Mouse (Mus musculus) intestine, postnatal 0 days (tissue): ENCODE results near the gene Btc. TPM values are rescaled to one million over a fixed set of nuclear protein-coding genes. Genes with fewer than 3 reads are reported as not detected.

Experiments used
- ATAC-seq: fragments of 200-750 bp; cut with Nextera tagmentation; 2 replicates; pipeline ENCODE4 v1.8.0; 2017; ENCODE audit warnings: mild to moderate bottlenecking, moderate TSS enrichment, moderate library complexity
- H3K27ac ChIP-seq: fragments of 300-500 bp; sonication (generic); 2 replicates; pipeline ENCODE4 v1.5.1; 2014; ENCODE audit warnings: mild to moderate bottlenecking, low read depth, low read length, moderate library complexity
- H3K27me3 ChIP-seq: fragments of 300-500 bp; sonication (generic); replicated peaks from 2 replicates; pipeline ENCODE4 v1.6.1; 2014; ENCODE audit warnings: low read length, mixed read lengths; ENCODE audit not compliant: control insufficient read depth, insufficient read depth
- H3K36me3 ChIP-seq: fragments of 300-500 bp; sonication (generic); 2 replicates; pipeline ENCODE4 v1.6.1; 2014; ENCODE audit warnings: mild to moderate bottlenecking, moderate library complexity; ENCODE audit not compliant: control insufficient read depth, insufficient read depth
- H3K4me1 ChIP-seq: fragments of 300-500 bp; sonication (generic); replicated peaks from 2 replicates; pipeline ENCODE4 v1.6.1; 2014; ENCODE audit warnings: antibody characterized with exemption, low read length, mixed read lengths; ENCODE audit not compliant: control insufficient read depth, insufficient read depth
- H3K4me2 ChIP-seq: fragments of 300-500 bp; sonication (generic); replicated peaks from 2 replicates; pipeline ENCODE4 v1.6.1; 2014; ENCODE audit warnings: low read depth, mild to moderate bottlenecking, moderate library complexity
- H3K4me3 ChIP-seq: fragments of 300-500 bp; sonication (generic); 2 replicates; pipeline ENCODE4 v1.5.1; 2014; ENCODE audit warnings: low read depth, low read length
- H3K9ac ChIP-seq: fragments of 300-500 bp; sonication (generic); 2 replicates; pipeline ENCODE4 v1.6.1; 2014; ENCODE audit warnings: mild to moderate bottlenecking, low read depth, low read length
- H3K9me3 ChIP-seq: fragments of 300-500 bp; sonication (generic); 2 replicates; pipeline ENCODE4 v1.6.1; 2016; ENCODE audit warnings: mixed run types; ENCODE audit not compliant: control insufficient read depth
- CTCF ChIP-seq: sonication (generic); IDR thresholded peaks from 2 replicates; pipeline ENCODE4 v1.5.1; 2016; ENCODE audit warnings: low read depth, mild to moderate bottlenecking, control low read depth, antibody characterized with exemption, moderate library complexity
- WGBS: fragments of 180-500 bp; shearing (Covaris S2); extraction: QIAGEN DNeasy Blood & Tissue Kit; methylation state at CpG from one replicate; pipeline ENCODE4 v1.1.7; 2014; 5-methylcytosine and 5-hydroxymethylcytosine counted together
- polyA plus RNA-seq: library from polyadenylated mRNA; unstranded; fragments of >200 nt; fragmentation: Nextera tagmentation; extraction: Ambion mirVana; gene quantifications from 2 replicates; pipeline ENCODE4 v1.2.1, GENCODE M21; 2015

Btc gene
- polyA plus RNA-seq, 1 experiment from 2014 or later = 7.0 TPM

DNA sequence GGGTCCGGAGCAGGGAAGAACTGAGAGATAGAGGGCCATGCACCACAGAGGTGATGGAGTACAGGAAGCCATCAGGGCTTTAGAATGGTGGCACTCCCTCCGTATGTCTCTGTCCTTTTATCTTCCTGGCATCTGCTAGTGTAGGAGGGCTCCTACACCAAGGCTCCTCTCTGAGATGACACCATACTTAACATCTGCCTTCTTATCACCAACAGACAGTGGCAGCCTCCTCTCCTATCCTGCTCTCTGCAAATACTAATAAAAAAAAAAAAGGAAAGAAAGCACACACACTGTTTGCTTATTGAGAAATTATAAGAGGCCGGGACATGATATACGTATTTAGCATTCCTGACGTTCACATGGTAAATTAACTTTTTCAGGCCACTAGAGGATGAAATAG lies 1.5 kb upstream of the Btc start:
- no peak for ATAC-seq
- 71% methylated on average over 5 of the region's 5 CpGs for WGBS
- Histone ChIP-seq H3K27me3 (no peaks in the 10 kb centered on the region), H3K9me3 (no peaks in the 10 kb centered on the region), H3K36me3 (no peaks in the 10 kb centered on the region), H3K27ac (no peak overlapping the region), H3K4me1 (no peaks in the 10 kb centered on the region; the same call in 1 of the 2 replicates), H3K4me2 (no peak overlapping the region), H3K4me3 (no peak overlapping the region), H3K9ac (no peak overlapping the region)
- no peak for TF ChIP-seq CTCF

DNA sequence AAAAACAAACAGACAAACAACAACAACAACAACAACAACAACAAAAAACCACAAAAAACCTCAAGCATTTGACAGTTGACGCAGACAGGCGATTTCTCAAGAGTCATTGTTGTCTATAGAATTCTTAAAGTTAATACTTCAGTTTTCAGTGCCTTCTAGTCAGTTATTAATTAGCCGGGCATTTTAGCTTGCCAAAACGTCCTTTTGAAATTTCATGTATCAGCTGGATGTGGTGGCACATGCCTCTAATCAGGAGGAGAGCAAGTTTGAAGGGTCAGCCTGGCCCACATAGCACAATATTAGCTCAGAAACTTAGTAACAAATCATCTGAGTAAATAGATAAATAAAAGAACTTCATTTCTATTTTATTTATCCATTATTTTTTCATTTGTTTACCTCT lies 487 bp upstream of the Btc start:
- no peaks in the 10 kb centered on the region; the same call in 1 of the 2 replicates for H3K4me1 ChIP-seq
- peak overlapping the region; percentile 81 for H3K4me2 ChIP-seq
- no peak overlapping the region for H3K4me3 ChIP-seq
- 73% methylated on average over 4 of the region's 4 CpGs for WGBS
- no peak overlapping the region for H3K27ac ChIP-seq
- no peak overlapping the region for H3K9ac ChIP-seq
- no peaks in the 10 kb centered on the region for H3K27me3 ChIP-seq
- no peaks in the 10 kb centered on the region for H3K36me3 ChIP-seq
- ATAC-seq = no peak
- TF ChIP-seq CTCF = no peak
- H3K9me3 ChIP-seq = no peaks in the 10 kb centered on the region

DNA sequence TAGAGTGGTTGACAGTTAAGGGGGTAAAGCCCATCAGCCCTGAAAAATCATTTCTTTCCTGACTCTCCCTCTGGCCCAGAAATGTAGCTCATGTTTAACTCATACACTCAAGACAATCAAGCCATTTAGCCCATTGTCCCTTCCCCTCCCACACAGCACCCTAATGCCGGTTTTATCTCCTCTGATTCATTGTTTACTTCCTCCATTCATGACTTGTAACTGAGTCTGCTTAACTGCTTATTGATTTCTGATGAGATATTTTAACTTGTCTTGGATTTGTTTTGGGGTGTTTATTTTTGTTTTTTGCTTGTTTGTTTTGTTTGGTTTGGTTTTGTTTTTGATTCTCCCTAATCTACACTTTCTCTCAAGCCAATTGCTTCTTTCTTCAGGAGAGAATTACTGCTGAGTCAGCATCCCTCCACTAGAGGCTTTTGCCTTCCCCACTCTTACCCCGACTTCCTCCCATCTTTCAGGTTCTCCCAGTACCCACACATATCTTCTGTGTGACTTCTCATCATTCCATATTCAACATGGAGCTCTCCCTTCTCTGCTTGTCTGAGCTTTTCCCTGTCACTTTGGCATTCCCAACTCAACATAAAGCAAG lies 2.2 kb downstream of the Btc start:
- WGBS = 35% methylated on average over 2 of the region's 2 CpGs
- no peak overlapping the region for H3K27ac ChIP-seq
- no peaks in the 10 kb centered on the region for H3K36me3 ChIP-seq
- no peak overlapping the region for H3K4me3 ChIP-seq
- no peak for ATAC-seq
- H3K27me3 ChIP-seq = no peaks in the 10 kb centered on the region
- no peaks in the 10 kb centered on the region for H3K9me3 ChIP-seq
- no peak overlapping the region for H3K4me2 ChIP-seq
- no peak overlapping the region for H3K9ac ChIP-seq
- no peaks in the 10 kb centered on the region; the same call in 1 of the 2 replicates for H3K4me1 ChIP-seq
- no peak for TF ChIP-seq CTCF

DNA sequence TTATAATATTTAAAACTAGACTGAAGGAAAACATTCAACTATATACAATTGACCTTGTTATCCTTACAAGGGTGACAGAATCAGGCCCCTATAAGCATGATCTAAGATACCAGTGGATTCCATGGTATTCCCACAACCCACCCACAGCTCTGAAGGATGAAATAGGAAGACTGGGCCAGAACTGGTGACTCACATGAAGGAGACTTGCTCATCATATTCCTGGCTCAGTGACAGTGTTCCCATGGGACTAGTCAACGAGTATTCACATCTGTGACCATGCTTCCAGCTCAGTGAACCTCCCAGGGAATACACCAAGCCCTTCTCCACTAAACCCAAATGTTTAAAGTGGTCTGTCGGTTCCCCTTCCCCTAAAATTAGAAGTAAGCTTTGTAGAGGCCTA lies 27.3 kb downstream of the Btc start:
- Histone ChIP-seq H3K27ac (no peak overlapping the region), H3K9me3 (no peaks in the 10 kb centered on the region), H3K4me1 (no peaks in the 10 kb centered on the region), H3K4me2 (no peak overlapping the region), H3K4me3 (no peak overlapping the region), H3K9ac (no peak overlapping the region), H3K36me3 (no peaks in the 10 kb centered on the region), H3K27me3 (no peaks in the 10 kb centered on the region)
- 70% methylated on average over 2 of the region's 2 CpGs for WGBS
- TF ChIP-seq CTCF = no peak
- ATAC-seq = no peak

- Histone ChIP-seq H3K27ac (no peak overlapping the region), H3K27me3 (no peaks in the 10 kb centered on the region), H3K36me3 (no peaks in the 10 kb centered on the region), H3K4me1 (no peaks in the 10 kb centered on the region), H3K4me2 (no peak overlapping the region), H3K9me3 (no peaks in the 10 kb centered on the region), H3K9ac (no peak overlapping the region), H3K4me3 (no peak overlapping the region)
- ATAC-seq = no peak
- whole genome bisulfite sequencing = 93% methylated on average over 13 of the region's 13 CpGs
- TF ChIP-seq CTCF = no peak
These were observed 34.7 kb downstream of the Btc start for GRCm38 (mm10) chr5:91368061-91368565.

DNA sequence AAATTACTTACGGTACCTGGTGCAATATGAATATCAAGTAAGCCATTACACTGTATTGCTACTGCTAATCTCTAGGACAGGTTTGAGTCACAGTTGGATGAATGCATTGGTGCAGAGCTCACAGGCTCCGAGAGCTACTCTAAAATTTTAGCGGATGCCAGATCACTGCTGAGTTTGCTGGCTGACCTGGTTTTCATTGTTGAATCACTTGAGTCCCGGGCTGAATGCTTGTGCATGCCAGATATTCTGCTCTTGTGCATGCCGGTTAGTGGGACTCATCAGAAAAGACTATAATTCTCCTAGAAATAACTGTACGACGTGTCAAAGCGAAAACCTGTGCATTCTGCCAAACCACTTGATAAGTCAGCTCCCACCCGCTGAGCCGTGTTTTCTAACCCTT lies 35.9 kb downstream of the Btc start:
- Histone ChIP-seq H3K36me3 (no peaks in the 10 kb centered on the region), H3K4me1 (no peaks in the 10 kb centered on the region), H3K4me3 (no peak overlapping the region), H3K27ac (no peak overlapping the region), H3K9me3 (no peaks in the 10 kb centered on the region), H3K9ac (no peak overlapping the region), H3K27me3 (no peaks in the 10 kb centered on the region), H3K4me2 (no peak overlapping the region)
- no peak for ATAC-seq
- no peak for TF ChIP-seq CTCF
- WGBS = 83% methylated on average over 10 of the region's 10 CpGs
